Mouse (Mus musculus) spleen, postnatal 36 days (tissue): ENCODE data around the gene Bmp10.
"Not testable (repeated sequence)": the region's sequence is repeated elsewhere in the genome, so short reads cannot be mapped to it uniquely, and the experiment has no call there.

ENCODE experiments used
- DNase-seq, 2 experiments: peaks; one replicate each; pipeline ENCODE4 v3.0.0; 2022; ENCODE audit warnings: low spot score in 2 of 2, mixed read lengths in 1 of 2

The Bmp10 gene

GRCm38 (mm10) chr6:87447217-87447616 lies 18.4 kb downstream of the Bmp10 start:
- no peak for DNase-seq

- no peak for DNase-seq
These were observed 20.7 kb downstream of the Bmp10 start for GRCm38 (mm10) chr6:87449534-87449933.

- peak in 1 of 2 experiments; percentile 18 for DNase-seq
These were observed 22.2 kb downstream of the Bmp10 start for GRCm38 (mm10) chr6:87451016-87451415.

GRCm38 (mm10) chr6:87451771-87452170 lies 23.0 kb downstream of the Bmp10 start:
- DNase-seq: no peak

GRCm38 (mm10) chr6:87455507-87455906 lies 26.7 kb downstream of the Bmp10 start:
- no peak for DNase-seq

GRCm38 (mm10) chr6:87466221-87466620 lies 37.4 kb downstream of the Bmp10 start:
- DNase-seq: peak; percentile 42 to 46

- DNase-seq: no peak
These were observed 38.6 kb downstream of the Bmp10 start for GRCm38 (mm10) chr6:87467373-87467772.

GRCm38 (mm10) chr6:87468372-87468771 lies 39.6 kb downstream of the Bmp10 start:
- DNase-seq: no peak

GRCm38 (mm10) chr6:87470098-87470497 lies 41.3 kb downstream of the Bmp10 start:
- DNase-seq: not testable (repeated sequence)

GRCm38 (mm10) chr6:87475223-87475622 lies 46.4 kb downstream of the Bmp10 start:
- DNase-seq: no peak

GRCm38 (mm10) chr6:87478847-87479246 lies 50.1 kb downstream of the Bmp10 start:
- no peak for DNase-seq

- DNase-seq: no peak
These were observed 50.7 kb downstream of the Bmp10 start for GRCm38 (mm10) chr6:87479291-87479999.

- no peak for DNase-seq
These were observed 54.6 kb downstream of the Bmp10 start for GRCm38 (mm10) chr6:87483224-87483899.

- no peak for DNase-seq
These were observed 55.1 kb downstream of the Bmp10 start for GRCm38 (mm10) chr6:87483900-87484289.

- DNase-seq: no peak
These were observed 56.0 kb downstream of the Bmp10 start for GRCm38 (mm10) chr6:87484806-87485205.
